Mouse (Mus musculus) E14TG2a.4 (cell line): ENCODE measurements around the gene Nop9.

Experiments
- CTCF ChIP-seq: conservative IDR thresholded peaks from 2 replicates; pipeline ENCODE4 v1.5.1; 2014; ENCODE audit warnings: low read length
- NANOG ChIP-seq: IDR thresholded peaks from 2 replicates; pipeline ENCODE4 v1.6.1; 2014; ENCODE audit warnings: borderline replicate concordance, low read length, mixed read lengths
- POU5F1 ChIP-seq: IDR thresholded peaks from 2 replicates; pipeline ENCODE4 v1.6.1; 2014; ENCODE audit warnings: low read length, borderline replicate concordance

DNA sequence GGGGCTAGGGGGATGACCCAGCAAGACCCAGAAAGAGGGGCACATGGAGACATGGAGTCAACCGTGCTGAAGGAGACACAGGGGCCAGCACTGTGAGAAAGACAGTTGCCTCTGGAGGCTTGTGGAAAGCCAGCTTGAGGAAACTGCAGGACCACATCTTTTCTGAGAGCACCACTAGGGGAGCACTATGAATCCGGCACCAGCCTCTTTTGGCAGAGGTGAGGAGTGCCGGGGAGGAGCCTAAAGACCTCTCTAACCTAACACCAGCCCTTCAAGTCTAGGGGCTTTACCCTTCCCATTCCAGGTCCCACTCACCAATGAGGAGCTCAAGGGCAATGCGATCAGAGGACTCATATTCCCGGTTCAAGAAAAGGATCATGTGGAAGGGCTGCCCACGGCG, 33.7 kb upstream of the Nop9 start:
- TF ChIP-seq CTCF (peak; percentile 17; the same call in 1 of the 2 replicates), NANOG (no peak), POU5F1 (no peak)
